Mouse (Mus musculus): ENCODE measurements around the gene Prr11. TPM values are rescaled to one million over a fixed set of nuclear protein-coding genes. Genes with fewer than 3 reads are reported as not detected.

The Prr11 gene
- polyA plus RNA-seq, 1 experiment from 2014 or later, result 12.6 TPM

- Histone ChIP-seq H3K27me3 (no peaks in the 10 kb centered on the region), H3K4me2 (no peak overlapping the region), H3K36me3 (no peaks in the 10 kb centered on the region), H3K27ac (peak overlapping the region; percentile 57), H3K4me1 (no peaks in the 10 kb centered on the region; the same call in 1 of the 2 replicates), H3K9ac (no peak overlapping the region), H3K9me3 (no peaks in the 10 kb centered on the region), H3K4me3 (no peak overlapping the region)
- 65% methylated on average over 9 of the region's 9 CpGs for WGBS
- peak; percentile 70 for ATAC-seq (ENCODE audit: borderline replicate concordance, extremely low read depth, low FRiP score, low TSS enrichment)
Observed at GRCm38 (mm10) chr11:87039307-87039963, 69.1 kb downstream of the Prr11 start.

MicroRNAs within 50 kb of the gene (microRNA counts, 519-probe panel; counts per million panel counts)
- 3,395 counts per million, percentile 89 among the panel's probes with 10 or more counts for microRNA mmu-miR-301a

Small RNA genes within 50 kb of the gene (microRNA-seq; reads per million reads assigned to microRNA genes)
- gene Mir301, result 1,013 reads per million, percentile 75 among the genes with 10 or more reads in this experiment

Other genes with a start within 250 kb of the Prr11 start
- 9.0 and 9.4 TPM in 2 replicates for gene Ypel2, start 115.0 kb downstream of the Prr11 start, polyA plus RNA-seq (2015; fragmentation: Nextera tagmentation; extraction: Ambion mirVana)
- 23.7 and 24.9 TPM in 2 replicates for gene Gdpd1, start 34.6 kb downstream of the Prr11 start, polyA plus RNA-seq (2015; fragmentation: Nextera tagmentation; extraction: Ambion mirVana)
- gene Smg8, start 21.9 kb downstream of the Prr11 start, polyA plus RNA-seq (2015; fragmentation: Nextera tagmentation; extraction: Ambion mirVana), result 18.4 and 19.1 TPM in 2 replicates
- gene Ska2, start 526 bp upstream of the Prr11 start, polyA plus RNA-seq (2015; fragmentation: Nextera tagmentation; extraction: Ambion mirVana), result 64.5 and 66.7 TPM in 2 replicates
- 28.0 and 30.6 TPM in 2 replicates for gene Trim37, start 18.4 kb upstream of the Prr11 start, polyA plus RNA-seq (2015; fragmentation: Nextera tagmentation; extraction: Ambion mirVana)

All from lung, embryonic 15.5 days (tissue).